Mouse (Mus musculus) stomach, postnatal 0 days (tissue): ENCODE measurements around the gene Olfr301.

Experiments used
- CTCF ChIP-seq: IDR thresholded peaks from 2 replicates; pipeline ENCODE4 v1.5.1; 2016; ENCODE audit warnings: antibody characterized with exemption, low read depth, mild to moderate bottlenecking, moderate library complexity
- EP300 ChIP-seq: optimal IDR thresholded peaks from 2 replicates; pipeline ENCODE3; 2016; ENCODE audit warnings: antibody characterized with exemption

DNA sequence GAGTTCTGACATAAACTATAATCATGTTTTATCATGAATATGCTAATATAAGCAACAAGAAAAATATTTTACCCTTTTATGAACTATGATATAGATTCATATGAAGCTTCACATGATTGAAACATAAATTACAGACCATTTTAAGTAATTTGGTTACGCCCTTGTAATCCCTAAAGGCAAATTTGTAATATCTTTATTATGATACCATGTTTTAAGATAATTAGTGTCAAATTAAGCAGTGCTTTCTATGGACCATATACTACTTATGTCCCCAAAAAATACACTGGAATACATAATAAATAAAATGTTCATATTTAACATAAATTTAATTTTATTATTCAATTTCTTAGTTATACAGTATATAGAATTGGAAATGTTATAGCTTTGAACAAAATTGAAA, 36.8 kb upstream of the Olfr301 start, which contains the start of gene Olfr305:
- TF ChIP-seq EP300, result no peak
- no peak for TF ChIP-seq CTCF
